In the genomic region with DNA sequence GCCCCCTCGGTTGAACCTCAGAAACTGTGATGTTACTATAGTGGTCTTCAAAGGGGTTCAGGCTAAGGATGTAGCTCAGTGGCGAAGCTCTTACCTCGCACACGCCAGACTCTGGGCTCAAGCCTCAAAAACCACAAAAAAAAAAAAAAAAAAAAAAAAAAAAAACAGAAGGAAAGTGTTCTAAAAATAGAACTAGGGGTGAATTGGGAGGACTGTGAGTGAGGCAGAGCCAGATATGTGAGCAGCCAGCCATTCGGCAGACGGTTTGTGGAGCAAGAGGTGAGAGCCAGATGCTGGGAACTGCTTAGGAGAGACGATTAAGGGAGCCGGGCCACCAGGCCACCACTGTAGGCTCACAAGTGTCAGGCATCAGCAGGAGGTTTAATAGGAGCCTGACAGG, we compare ENCODE assay signal across 10 mouse cellular contexts.
DNase-seq lines count a peak whose midpoint lies in the region; ATAC-seq lines count a peak whose summit lies in the region.
"Had no signal": no experiment of that assay in that cellular context is flagged by ENCODE, and none has a peak within 500 bp of the region (broad histone marks: within the 10 kb centered on the region; RNA-seq: fewer than 3 reads in every experiment).

No protein-coding gene starts in this region.

- no peak overlapping the region for H3K4me2 ChIP-seq in hindbrain, embryonic 14.5 days (replicated peaks)
- H3K4me2 ChIP-seq in hindbrain, embryonic 13.5 days: no peak overlapping the region
- peak overlapping the region; percentile 24; the same call in 1 of the 2 replicates for H3K4me2 ChIP-seq in heart, embryonic 16.5 days (ENCODE audit: low read depth, low read length)
- peak overlapping the region; percentile 19; the same call in 1 of the 2 replicates for H3K4me2 ChIP-seq in stomach, embryonic 16.5 days (ENCODE audit: low read depth, low read length)
- H3K4me2 ChIP-seq: neural tube, embryonic 12.5 days had no signal

- no peaks in the 10 kb centered on the region for H3K4me1 ChIP-seq in hindbrain, embryonic 14.5 days (replicated peaks; ENCODE audit: control insufficient read depth, insufficient read depth, low read length)
- H3K4me1 ChIP-seq in hindbrain, embryonic 13.5 days (replicated peaks): 0 out of 2 replicates have a peak, but pooled peaks cover 10% of the 10 kb centered on the region
- peaks cover 52% of the 10 kb centered on the region for H3K4me1 ChIP-seq in heart, embryonic 16.5 days (ENCODE audit: control insufficient read depth, insufficient read depth, low read length)
- peaks cover 24% of the 10 kb centered on the region for H3K4me1 ChIP-seq in stomach, embryonic 16.5 days (ENCODE audit: control insufficient read depth, insufficient read depth, low read length)

- 0 out of 2 replicates have a peak overlapping the region, but pooled peaks have one; percentile 20 for H3K27ac ChIP-seq in hindbrain, embryonic 14.5 days
- H3K27ac ChIP-seq in hindbrain, embryonic 13.5 days: no peak overlapping the region
- H3K27ac ChIP-seq in heart, embryonic 16.5 days (ENCODE audit: low read length): peak overlapping the region; percentile 85
- peak overlapping the region; percentile 92 for H3K27ac ChIP-seq in stomach, embryonic 16.5 days (ENCODE audit: low read length)
- H3K27ac ChIP-seq: neural tube, embryonic 12.5 days had no signal

- H3K9me3 ChIP-seq in hindbrain, embryonic 14.5 days (ENCODE audit: control insufficient read depth, low read length): no peaks in the 10 kb centered on the region
- H3K9me3 ChIP-seq in hindbrain, embryonic 13.5 days: 0 out of 2 replicates have a peak, but pooled peaks cover 4% of the 10 kb centered on the region
- H3K9me3 ChIP-seq in heart, embryonic 16.5 days (replicated peaks; ENCODE audit: control insufficient read depth, low read length): peaks cover 5% of the 10 kb centered on the region; the same call in 1 of the 2 replicates
- H3K9me3 ChIP-seq in stomach, embryonic 16.5 days (replicated peaks; ENCODE audit: control insufficient read depth, low read length): no peaks in the 10 kb centered on the region
- H3K9me3 ChIP-seq: neural tube, embryonic 12.5 days had no signal

- 64% methylated on average over 8 of the region's 8 CpGs for WGBS in hindbrain, embryonic 14.5 days
- 67% methylated on average over 8 of the region's 8 CpGs for WGBS in hindbrain, embryonic 13.5 days
- 7% methylated on average over 8 of the region's 8 CpGs for WGBS in heart, embryonic 16.5 days
- WGBS in stomach, embryonic 16.5 days: 31% methylated on average over 8 of the region's 8 CpGs

- no peak for DNase-seq in hindbrain, embryonic 14.5 days (ENCODE audit: low spot score)
- peak; percentile 4 for DNase-seq in thymus, postnatal 25 days
- no peak for DNase-seq in thymus, postnatal 10 days (ENCODE audit: low spot score in 2 of 2)
- DNase-seq in MN1 (ENCODE audit: low spot score): no peak
- no peak for DNase-seq in left cerebral cortex, adult 9 months (ENCODE audit: low spot score in 2 of 2)
- DNase-seq: liver, postnatal 0 days had no signal

- no peak overlapping the region for H3K9ac ChIP-seq in hindbrain, embryonic 14.5 days
- no peak overlapping the region for H3K9ac ChIP-seq in hindbrain, embryonic 13.5 days
- H3K9ac ChIP-seq in heart, embryonic 16.5 days (ENCODE audit: low read length): peak overlapping the region; percentile 59
- peak overlapping the region; percentile 53; the same call in 1 of the 2 replicates for H3K9ac ChIP-seq in stomach, embryonic 16.5 days (ENCODE audit: low read length)
- H3K9ac ChIP-seq: liver, postnatal 0 days; neural tube, embryonic 12.5 days had no signal

- H3K36me3 ChIP-seq in hindbrain, embryonic 14.5 days (replicated peaks; ENCODE audit: control insufficient read depth, insufficient read depth): no peaks in the 10 kb centered on the region
- no peaks in the 10 kb centered on the region for H3K36me3 ChIP-seq in hindbrain, embryonic 13.5 days
- peaks cover 5% of the 10 kb centered on the region; the same call in 1 of the 2 replicates for H3K36me3 ChIP-seq in heart, embryonic 16.5 days (ENCODE audit: control insufficient read depth, insufficient read depth)
- no peaks in the 10 kb centered on the region for H3K36me3 ChIP-seq in stomach, embryonic 16.5 days (ENCODE audit: control insufficient read depth, insufficient read depth, low read length)
- H3K36me3 ChIP-seq: neural tube, embryonic 12.5 days had no signal

- H3K27me3 ChIP-seq in hindbrain, embryonic 14.5 days (ENCODE audit: control insufficient read depth, insufficient read depth, low read length): no peaks in the 10 kb centered on the region
- H3K27me3 ChIP-seq in hindbrain, embryonic 13.5 days: 0 out of 2 replicates have a peak, but pooled peaks cover 2% of the 10 kb centered on the region
- no peaks in the 10 kb centered on the region for H3K27me3 ChIP-seq in heart, embryonic 16.5 days (ENCODE audit: control insufficient read depth, insufficient read depth, low read length)
- no peaks in the 10 kb centered on the region for H3K27me3 ChIP-seq in stomach, embryonic 16.5 days (ENCODE audit: control insufficient read depth, insufficient read depth, low read length)
- H3K27me3 ChIP-seq: neural tube, embryonic 12.5 days had no signal

- ATAC-seq in hindbrain, embryonic 14.5 days (ENCODE audit: low FRiP score): no peak; the same call in 1 of the 2 replicates
- no peak for ATAC-seq in hindbrain, embryonic 13.5 days (ENCODE audit: low FRiP score)
- 0 out of 2 replicates have a peak, but pooled peaks have one; percentile 42 for ATAC-seq in heart, embryonic 16.5 days (replicated peaks; ENCODE audit: extremely low read depth, insufficient read depth, low FRiP score)
- no peak for ATAC-seq in stomach, embryonic 16.5 days (ENCODE audit: insufficient read depth, low FRiP score)

- no peak overlapping the region for H3K4me3 ChIP-seq in hindbrain, embryonic 14.5 days (replicated peaks; ENCODE audit: low read length)
- no peak overlapping the region for H3K4me3 ChIP-seq in hindbrain, embryonic 13.5 days
- H3K4me3 ChIP-seq in heart, embryonic 16.5 days (ENCODE audit: low read length): no peak overlapping the region
- no peak overlapping the region for H3K4me3 ChIP-seq in stomach, embryonic 16.5 days (replicated peaks; ENCODE audit: low read length)
- H3K4me3 ChIP-seq: neural tube, embryonic 12.5 days had no signal

Comparison
In these comparisons a context has a peak if more than half of its experiments do, and no peak if none do; other contexts are left out.
1. H3K4me2 ChIP-seq: peak in heart, embryonic 16.5 days (single experiment) and stomach, embryonic 16.5 days (single experiment); none in hindbrain, embryonic 14.5 days (single experiment) and hindbrain, embryonic 13.5 days (single experiment).
2. H3K9ac ChIP-seq: peak in heart, embryonic 16.5 days (single experiment) and stomach, embryonic 16.5 days (single experiment); none in hindbrain, embryonic 14.5 days (single experiment) and hindbrain, embryonic 13.5 days (single experiment).